Comparison of ENCODE assay signal across 8 mouse cellular contexts in the genomic region with DNA sequence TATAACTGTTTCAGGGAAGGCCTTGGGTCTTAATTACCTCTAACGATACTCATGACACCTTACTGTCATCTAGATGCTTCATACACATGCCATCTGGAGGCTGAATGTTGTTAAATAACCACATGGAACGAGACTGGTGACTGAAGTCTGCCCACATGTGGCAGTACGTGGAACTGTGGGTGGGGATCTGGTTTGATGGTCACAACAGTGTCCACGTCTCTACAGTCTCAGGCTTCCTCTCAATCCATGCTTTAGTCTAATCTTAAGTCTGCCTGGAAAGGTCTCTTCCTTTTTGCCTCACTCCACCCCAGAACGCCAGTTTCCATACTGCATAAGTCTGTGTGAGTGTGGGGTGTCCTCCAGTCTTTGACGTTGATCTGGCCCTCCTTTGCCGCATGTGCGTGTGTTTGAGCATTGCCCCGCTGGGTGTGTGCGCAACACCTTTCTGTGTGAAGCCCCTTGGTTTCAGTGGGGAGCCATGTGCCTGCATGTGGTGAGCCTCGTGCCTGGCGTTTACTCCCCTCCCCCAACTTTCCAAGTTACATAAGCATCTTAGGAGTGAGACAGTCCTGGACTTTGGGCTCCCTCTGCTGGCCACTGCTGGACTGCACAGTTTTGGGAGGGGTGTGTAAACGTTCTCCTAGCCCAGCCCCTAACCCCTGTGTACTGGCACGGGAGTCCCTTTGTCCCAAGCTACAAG. TPM values are rescaled to one million over a fixed set of nuclear protein-coding genes. Genes with fewer than 3 reads are reported as not detected.
DNase-seq lines count a peak whose midpoint lies in the region; ATAC-seq and TF ChIP-seq lines count a peak whose summit lies in the region.

No protein-coding gene starts in this region.

- peak overlapping the region; percentile 55 for H3K4me2 ChIP-seq in embryonic facial prominence, embryonic 12.5 days (replicated peaks)
- peak overlapping the region; percentile 57 for H3K4me2 ChIP-seq in midbrain, embryonic 12.5 days (replicated peaks)

- H3K27me3 ChIP-seq in embryonic facial prominence, embryonic 12.5 days: no peaks in the 10 kb centered on the region
- 0 out of 2 replicates have a peak, but pooled peaks cover 6% of the 10 kb centered on the region for H3K27me3 ChIP-seq in limb, embryonic 10.5 days (ENCODE audit: low read depth, poor library complexity, severe bottlenecking)
- H3K27me3 ChIP-seq in midbrain, embryonic 12.5 days: peaks cover 7% of the 10 kb centered on the region
- no peaks in the 10 kb centered on the region for H3K27me3 ChIP-seq in small intestine, adult 2 months (ENCODE audit: control insufficient read depth, insufficient read depth, low read length)

- no peak for TF ChIP-seq POLR2A in small intestine, adult 2 months (IDR thresholded peaks at IDR 0.05; ENCODE audit: low read depth, low read length)

- H3K9me3 ChIP-seq in embryonic facial prominence, embryonic 12.5 days: no peaks in the 10 kb centered on the region
- H3K9me3 ChIP-seq in limb, embryonic 10.5 days (replicated peaks): no peaks in the 10 kb centered on the region
- H3K9me3 ChIP-seq in midbrain, embryonic 12.5 days: no peaks in the 10 kb centered on the region

- ATAC-seq in embryonic facial prominence, embryonic 12.5 days (ENCODE audit: insufficient number of reproducible peaks, insufficient read depth, low FRiP score, low TSS enrichment): peak; percentile 47
- ATAC-seq in midbrain, embryonic 12.5 days (ENCODE audit: low FRiP score, low read depth): peak; percentile 62

- H3K27ac ChIP-seq in embryonic facial prominence, embryonic 12.5 days: peak overlapping the region; percentile 81; the same call in 1 of the 2 replicates
- peak overlapping the region; percentile 91 for H3K27ac ChIP-seq in limb, embryonic 10.5 days
- H3K27ac ChIP-seq in midbrain, embryonic 12.5 days (replicated peaks): peak overlapping the region; percentile 52
- H3K27ac ChIP-seq in small intestine, adult 2 months (ENCODE audit: insufficient read depth, low read depth, low read length): peak overlapping the region; percentile 98

- TF ChIP-seq CTCF in small intestine, adult 2 months (IDR thresholded peaks at IDR 0.05; ENCODE audit: extremely low read depth, insufficient read length, insufficient replicate concordance, low read depth, low read length): peak; percentile 91

- 4% methylated on average over 14 of the region's 14 CpGs for WGBS in embryonic facial prominence, embryonic 12.5 days
- WGBS in limb, embryonic 10.5 days: 8% methylated on average over 14 of the region's 14 CpGs
- 2% methylated on average over 14 of the region's 14 CpGs for WGBS in midbrain, embryonic 12.5 days
- WGBS in small intestine, adult 2 months: under 1% methylated on average over 14 of the region's 14 CpGs

- peak; percentile 98 for DNase-seq in 3T3-L1 (ENCODE audit: low read depth, low spot score)
- DNase-seq in adrenal gland, postnatal 36 days: peak; percentile 90 to 92
- peak; percentile 91 to 98 for DNase-seq in heart, adult 18-20 months
- DNase-seq in kidney, adult 18-20 months: peak; percentile 93
- peak; percentile 96 for DNase-seq in limb, embryonic 10.5 days (ENCODE audit: low spot score)

- peaks cover 21% of the 10 kb centered on the region for H3K4me1 ChIP-seq in embryonic facial prominence, embryonic 12.5 days
- peaks cover 74% of the 10 kb centered on the region for H3K4me1 ChIP-seq in limb, embryonic 10.5 days
- peaks cover 57% of the 10 kb centered on the region for H3K4me1 ChIP-seq in midbrain, embryonic 12.5 days
- peaks cover 13% of the 10 kb centered on the region; the same call in 1 of the 2 replicates for H3K4me1 ChIP-seq in small intestine, adult 2 months (ENCODE audit: control insufficient read depth, insufficient read depth, insufficient read length, low read length)

- H3K4me3 ChIP-seq in embryonic facial prominence, embryonic 12.5 days: peak overlapping the region; percentile 25; the same call in 1 of the 2 replicates
- H3K4me3 ChIP-seq in limb, embryonic 10.5 days: peak overlapping the region; percentile 41
- peak overlapping the region; percentile 29 for H3K4me3 ChIP-seq in midbrain, embryonic 12.5 days
- H3K4me3 ChIP-seq in small intestine, adult 2 months (ENCODE audit: low read depth, low read length): peak overlapping the region; percentile 56

- H3K36me3 ChIP-seq in embryonic facial prominence, embryonic 12.5 days: no peaks in the 10 kb centered on the region
- no peaks in the 10 kb centered on the region for H3K36me3 ChIP-seq in limb, embryonic 10.5 days
- no peaks in the 10 kb centered on the region for H3K36me3 ChIP-seq in midbrain, embryonic 12.5 days
- H3K36me3 ChIP-seq in small intestine, adult 2 months (ENCODE audit: control insufficient read depth, insufficient read depth, low read length): no peaks in the 10 kb centered on the region

- peak overlapping the region; percentile 41; the same call in 1 of the 2 replicates for H3K9ac ChIP-seq in embryonic facial prominence, embryonic 12.5 days
- peak overlapping the region; percentile 2; the same call in 1 of the 2 replicates for H3K9ac ChIP-seq in midbrain, embryonic 12.5 days (replicated peaks)

RNA-seq across cellular contexts. Expression of a gene that starts 12.0 kb away (rescaled TPM):
- total RNA-seq in adrenal gland, postnatal 36 days (2021): 100 to 1,000 TPM; 134 to 155 TPM
- 4.5 and 4.7 TPM in 2 replicates for polyA plus RNA-seq in embryonic facial prominence, embryonic 12.5 days (2016; fragmentation: Nextera tagmentation; extraction: Ambion mirVana)
- total RNA-seq in heart, adult 18-20 months (2021): 100 to 1,000 TPM; 496 to 511 TPM
- 0.62 and 3.2 TPM in 2 replicates for polyA plus RNA-seq in limb, embryonic 10.5 days (2016; fragmentation: Nextera tagmentation; extraction: Ambion mirVana)
- polyA plus RNA-seq in midbrain, embryonic 12.5 days (2016; fragmentation: Nextera tagmentation; extraction: Ambion mirVana): 12.8 and 13.2 TPM in 2 replicates
- polyA plus RNA-seq in small intestine, adult 2 months (2012; rRNA removed): 2.7 and 3.5 TPM in 2 replicates

RNA-seq across cellular contexts. Expression of a gene that starts 19.3 kb away (rescaled TPM):
- total RNA-seq in adrenal gland, postnatal 36 days (2021): under 1 TPM in 1 of 2 experiments, not detected in 1; 0.23 TPM
- polyA plus RNA-seq in embryonic facial prominence, embryonic 12.5 days (2016; fragmentation: Nextera tagmentation; extraction: Ambion mirVana): 0.15 and 0.22 TPM in 2 replicates
- not detected for total RNA-seq in heart, adult 18-20 months (2021)
- 0.10 TPM in 1 of 2 replicates, not detected in the other for polyA plus RNA-seq in limb, embryonic 10.5 days (2016; fragmentation: Nextera tagmentation; extraction: Ambion mirVana)
- 1.7 and 2.7 TPM in 2 replicates for polyA plus RNA-seq in midbrain, embryonic 12.5 days (2016; fragmentation: Nextera tagmentation; extraction: Ambion mirVana)
- 0.25 TPM in 1 of 2 replicates, not detected in the other for polyA plus RNA-seq in small intestine, adult 2 months (2012; rRNA removed)

RNA-seq across cellular contexts. Expression of a gene that starts 31.2 kb away (rescaled TPM):
- under 1 TPM; 0.46 to 0.56 TPM for total RNA-seq in adrenal gland, postnatal 36 days (2021)
- polyA plus RNA-seq in embryonic facial prominence, embryonic 12.5 days (2016; fragmentation: Nextera tagmentation; extraction: Ambion mirVana): 0.06 and 0.08 TPM in 2 replicates
- under 1 TPM; 0.17 to 0.18 TPM for total RNA-seq in heart, adult 18-20 months (2021)
- polyA plus RNA-seq in limb, embryonic 10.5 days (2016; fragmentation: Nextera tagmentation; extraction: Ambion mirVana): 0.05 TPM in 2 replicates
- polyA plus RNA-seq in midbrain, embryonic 12.5 days (2016; fragmentation: Nextera tagmentation; extraction: Ambion mirVana): 0.64 and 0.85 TPM in 2 replicates
- 0.44 and 0.65 TPM in 2 replicates for polyA plus RNA-seq in small intestine, adult 2 months (2012; rRNA removed)

RNA-seq across cellular contexts. Expression of a gene that starts 48.4 kb away (rescaled TPM):
- 10 to 100 TPM; 24.9 to 39.2 TPM for total RNA-seq in adrenal gland, postnatal 36 days (2021)
- 45.4 and 45.8 TPM in 2 replicates for polyA plus RNA-seq in embryonic facial prominence, embryonic 12.5 days (2016; fragmentation: Nextera tagmentation; extraction: Ambion mirVana)
- 10 to 100 TPM in 1 of 2 experiments, 1 to 10 TPM in 1; 9.8 to 10.1 TPM for total RNA-seq in heart, adult 18-20 months (2021)
- polyA plus RNA-seq in limb, embryonic 10.5 days (2016; fragmentation: Nextera tagmentation; extraction: Ambion mirVana): 30.0 and 40.8 TPM in 2 replicates
- polyA plus RNA-seq in midbrain, embryonic 12.5 days (2016; fragmentation: Nextera tagmentation; extraction: Ambion mirVana): 103 and 106 TPM in 2 replicates
- polyA plus RNA-seq in small intestine, adult 2 months (2012; rRNA removed): 52.7 and 90.8 TPM in 2 replicates

RNA-seq across cellular contexts. Expression of a gene that starts 51.6 kb away (rescaled TPM):
- total RNA-seq in adrenal gland, postnatal 36 days (2021): 1 to 10 TPM in 1 of 2 experiments, under 1 TPM in 1; 0.53 to 1.4 TPM
- polyA plus RNA-seq in embryonic facial prominence, embryonic 12.5 days (2016; fragmentation: Nextera tagmentation; extraction: Ambion mirVana): not detected in 2 replicates
- total RNA-seq in heart, adult 18-20 months (2021): not detected
- polyA plus RNA-seq in limb, embryonic 10.5 days (2016; fragmentation: Nextera tagmentation; extraction: Ambion mirVana): not detected in 2 replicates
- not detected in 2 replicates for polyA plus RNA-seq in midbrain, embryonic 12.5 days (2016; fragmentation: Nextera tagmentation; extraction: Ambion mirVana)
- polyA plus RNA-seq in small intestine, adult 2 months (2012; rRNA removed): not detected in 2 replicates

Comparison
In these comparisons a context has a peak if more than half of its experiments do, and no peak if none do; other contexts are left out.
1. Peak in every context shown above with its lines: DNase-seq, ATAC-seq, H3K4me3 ChIP-seq and H3K27ac ChIP-seq.